Mouse (Mus musculus) WW6 (cell line): ENCODE results near the gene Olfr1286.

Experiments used
- DNase-seq: peaks from one replicate; pipeline ENCODE4 v3.0.0-alpha.2; 2013; ENCODE audit warnings: low read depth, low spot score

Gene Olfr1286

DNA sequence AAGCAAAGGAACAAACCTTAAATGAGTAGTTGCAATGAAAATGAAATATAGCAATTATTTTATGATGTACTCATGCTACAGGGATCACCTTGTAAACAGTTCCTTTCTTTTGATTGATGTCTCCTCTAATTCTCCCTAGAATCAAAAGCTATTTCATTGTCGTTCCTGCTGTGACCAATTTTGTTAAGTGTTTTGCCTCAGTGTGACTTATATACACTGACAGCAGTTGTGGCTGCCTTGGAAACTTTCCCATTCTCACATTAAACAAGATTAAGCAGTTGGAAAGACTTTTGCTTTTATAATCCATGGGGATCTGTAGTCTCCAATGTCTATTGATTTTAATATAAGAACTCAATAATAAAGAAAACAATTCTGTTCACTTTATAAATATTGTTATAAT, at the start of gene Olfr1286:
TSS of gene Olfr1286 (minus strand) at position 185 of the 400 bp plus-strand sequence.
- no peak for DNase-seq

GRCm38 (mm10) chr2:111448842-111449241, 25.9 kb upstream of the Olfr1286 start, which contains the start of gene Olfr1287:
Olfr1287 (plus strand) TSS chr2:111449142.
- DNase-seq, result no peak

DNA sequence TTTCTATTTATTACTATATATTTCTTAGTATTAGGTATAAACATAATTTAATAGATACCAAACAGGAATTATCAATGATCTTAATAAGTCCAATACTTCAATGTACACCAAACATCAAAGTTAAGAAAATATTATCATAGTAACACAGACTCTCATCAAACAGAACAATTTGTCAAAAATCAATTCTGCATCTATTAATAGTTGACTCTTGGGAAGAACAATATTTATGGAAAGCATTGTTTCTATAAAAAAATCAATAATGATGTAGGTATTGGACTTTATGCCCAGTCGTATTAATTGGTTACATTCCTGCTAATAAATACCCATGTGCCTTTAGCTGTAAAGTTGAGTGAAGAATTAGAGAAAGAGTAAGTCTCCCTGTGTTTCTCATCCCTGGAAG, 47.7 kb downstream of the Olfr1286 start, which contains the start of gene Olfr1284:
TSS of gene Olfr1284 (plus strand) at position 301 of the 400 bp plus-strand sequence.
- no peak for DNase-seq
